Mouse (Mus musculus): ENCODE data around the gene Klf6. TPM values are rescaled to one million over a fixed set of nuclear protein-coding genes. Genes with fewer than 3 reads are reported as not detected.

Gene Klf6
- polyA plus RNA-seq, 1 experiment from 2014 or later: 77.9 TPM

DNA sequence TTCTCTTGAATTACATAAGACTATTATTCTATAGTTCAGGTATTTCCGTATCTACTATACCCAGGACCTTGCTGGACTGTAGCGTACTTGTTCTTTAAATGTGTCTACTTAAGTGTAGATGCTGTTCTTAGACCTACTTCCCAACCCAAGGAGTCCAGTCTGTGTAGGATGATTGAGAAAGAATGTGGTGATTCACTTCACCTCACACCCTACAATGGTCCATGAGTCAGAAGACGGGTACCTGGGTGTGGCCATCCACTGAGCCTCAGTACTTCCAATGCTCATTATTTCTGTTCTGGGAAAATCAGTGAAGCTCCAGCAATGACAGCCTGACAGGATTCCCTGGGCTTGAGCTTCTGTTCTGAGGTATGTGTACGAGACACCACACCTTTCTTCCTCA is 25.5 kb downstream of the Klf6 start:
- H3K4me1 ChIP-seq (replicated peaks; ENCODE audit: control insufficient read depth, insufficient read depth, low read length): no peaks in the 10 kb centered on the region
- no peaks in the 10 kb centered on the region for H3K9me3 ChIP-seq (ENCODE audit: control insufficient read depth, low read length)
- no peaks in the 10 kb centered on the region for H3K27me3 ChIP-seq (ENCODE audit: control insufficient read depth, insufficient read depth, low read length)
- H3K4me2 ChIP-seq (replicated peaks; ENCODE audit: low read depth, low read length): no peak overlapping the region
- 92% methylated on average over 4 of the region's 4 CpGs for WGBS
- H3K4me3 ChIP-seq (ENCODE audit: low read depth, low read length): no peak overlapping the region
- no peak overlapping the region for H3K9ac ChIP-seq (ENCODE audit: low read depth, low read length)
- DNase-seq (ENCODE audit: low spot score) (no peak), ATAC-seq (ENCODE audit: low FRiP score) (no peak)
- no peak overlapping the region for H3K27ac ChIP-seq (ENCODE audit: low read depth, low read length)
- no peaks in the 10 kb centered on the region for H3K36me3 ChIP-seq (ENCODE audit: control insufficient read depth, insufficient read depth, low read length)

DNA sequence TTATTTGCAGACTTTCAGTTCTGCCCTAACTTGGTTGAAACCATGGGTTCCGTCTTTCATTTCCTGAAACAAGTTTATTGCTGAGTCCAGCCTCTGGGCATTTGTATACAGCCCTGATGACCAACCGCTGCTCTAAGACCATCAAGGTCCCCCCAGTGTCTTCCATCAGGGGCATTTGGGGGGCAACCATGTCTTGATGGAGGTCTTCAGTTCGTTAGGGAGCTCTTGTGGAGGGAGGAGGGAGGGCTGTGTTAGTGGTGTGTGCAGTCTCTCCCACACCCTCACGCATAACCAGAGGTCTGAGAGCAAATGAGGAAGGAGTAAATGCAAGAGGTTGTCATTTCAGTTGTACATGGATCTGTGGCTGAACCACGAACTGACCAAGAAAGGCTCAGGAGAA is 26.9 kb downstream of the Klf6 start:
- H3K36me3 ChIP-seq (ENCODE audit: control insufficient read depth, insufficient read depth, low read length): no peaks in the 10 kb centered on the region
- no peaks in the 10 kb centered on the region for H3K27me3 ChIP-seq (ENCODE audit: control insufficient read depth, insufficient read depth, low read length)
- H3K4me1 ChIP-seq (replicated peaks; ENCODE audit: control insufficient read depth, insufficient read depth, low read length): no peaks in the 10 kb centered on the region
- no peaks in the 10 kb centered on the region for H3K9me3 ChIP-seq (ENCODE audit: control insufficient read depth, low read length)
- no peak for ATAC-seq (ENCODE audit: low FRiP score)
- H3K27ac ChIP-seq (ENCODE audit: low read depth, low read length): no peak overlapping the region
- no peak overlapping the region for H3K9ac ChIP-seq (ENCODE audit: low read depth, low read length)
- 85% methylated on average over 5 of the region's 5 CpGs for WGBS
- no peak overlapping the region for H3K4me2 ChIP-seq (replicated peaks; ENCODE audit: low read depth, low read length)
- no peak overlapping the region for H3K4me3 ChIP-seq (ENCODE audit: low read depth, low read length)
- no peak for DNase-seq (ENCODE audit: low spot score)

DNA sequence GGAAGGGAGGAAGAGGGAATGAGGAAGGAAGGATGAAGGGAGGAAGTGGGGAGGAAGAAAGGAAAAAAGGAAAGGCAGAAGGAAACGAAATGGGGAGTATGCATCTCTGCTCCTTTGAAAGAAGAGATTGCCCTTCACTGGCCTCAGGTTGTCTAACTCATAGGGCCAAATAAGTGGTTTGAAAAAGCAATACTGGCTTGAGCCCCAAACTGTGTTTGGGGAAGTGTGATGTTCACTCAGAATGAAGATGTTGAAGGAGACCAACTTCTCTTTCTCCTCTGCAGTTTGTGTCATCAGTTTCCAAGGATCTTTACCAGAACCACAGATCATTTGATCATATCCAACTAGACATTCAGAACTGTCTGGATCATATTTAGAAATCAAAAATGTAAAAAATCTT is 27.4 kb downstream of the Klf6 start:
- no peak for DNase-seq (ENCODE audit: low spot score)
- Histone ChIP-seq H3K36me3 (ENCODE audit: control insufficient read depth, insufficient read depth, low read length) (no peaks in the 10 kb centered on the region), H3K4me1 (replicated peaks; ENCODE audit: control insufficient read depth, insufficient read depth, low read length) (no peaks in the 10 kb centered on the region), H3K9ac (ENCODE audit: low read depth, low read length) (no peak overlapping the region), H3K4me2 (replicated peaks; ENCODE audit: low read depth, low read length) (no peak overlapping the region), H3K27me3 (ENCODE audit: control insufficient read depth, insufficient read depth, low read length) (no peaks in the 10 kb centered on the region), H3K27ac (ENCODE audit: low read depth, low read length) (no peak overlapping the region), H3K9me3 (ENCODE audit: control insufficient read depth, low read length) (no peaks in the 10 kb centered on the region), H3K4me3 (ENCODE audit: low read depth, low read length) (no peak overlapping the region)
- no peak for ATAC-seq (ENCODE audit: low FRiP score)
- 95% methylated on average over 1 of the region's 1 CpGs for WGBS

DNA sequence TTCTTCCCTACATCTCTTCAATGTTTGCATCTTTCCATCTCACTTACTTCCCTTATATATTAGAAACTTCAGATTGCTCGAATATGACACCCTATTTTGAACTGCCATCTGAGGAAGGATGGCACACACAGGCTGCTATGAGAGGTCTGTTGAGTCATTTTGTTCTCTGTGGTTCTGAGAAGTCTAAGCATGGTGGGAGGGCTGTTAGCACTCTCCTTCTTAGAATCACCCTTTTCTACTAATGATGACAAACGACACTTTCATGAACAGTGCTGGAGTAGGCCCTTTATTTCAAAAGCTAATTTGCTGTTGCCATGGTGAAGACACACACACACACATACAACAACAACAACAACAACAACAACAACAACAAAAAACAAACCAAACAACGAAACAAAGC is 28.8 kb downstream of the Klf6 start:
- H3K4me2 ChIP-seq (replicated peaks; ENCODE audit: low read depth, low read length): no peak overlapping the region
- no peaks in the 10 kb centered on the region for H3K9me3 ChIP-seq (ENCODE audit: control insufficient read depth, low read length)
- H3K27me3 ChIP-seq (ENCODE audit: control insufficient read depth, insufficient read depth, low read length): no peaks in the 10 kb centered on the region
- DNase-seq (ENCODE audit: low spot score) (no peak), ATAC-seq (ENCODE audit: low FRiP score) (no peak)
- 79% methylated on average over 3 of the region's 3 CpGs for WGBS
- H3K9ac ChIP-seq (ENCODE audit: low read depth, low read length): no peak overlapping the region
- H3K27ac ChIP-seq (ENCODE audit: low read depth, low read length): no peak overlapping the region
- no peaks in the 10 kb centered on the region for H3K4me1 ChIP-seq (replicated peaks; ENCODE audit: control insufficient read depth, insufficient read depth, low read length)
- no peak overlapping the region for H3K4me3 ChIP-seq (ENCODE audit: low read depth, low read length)
- H3K36me3 ChIP-seq (ENCODE audit: control insufficient read depth, insufficient read depth, low read length): no peaks in the 10 kb centered on the region

DNA sequence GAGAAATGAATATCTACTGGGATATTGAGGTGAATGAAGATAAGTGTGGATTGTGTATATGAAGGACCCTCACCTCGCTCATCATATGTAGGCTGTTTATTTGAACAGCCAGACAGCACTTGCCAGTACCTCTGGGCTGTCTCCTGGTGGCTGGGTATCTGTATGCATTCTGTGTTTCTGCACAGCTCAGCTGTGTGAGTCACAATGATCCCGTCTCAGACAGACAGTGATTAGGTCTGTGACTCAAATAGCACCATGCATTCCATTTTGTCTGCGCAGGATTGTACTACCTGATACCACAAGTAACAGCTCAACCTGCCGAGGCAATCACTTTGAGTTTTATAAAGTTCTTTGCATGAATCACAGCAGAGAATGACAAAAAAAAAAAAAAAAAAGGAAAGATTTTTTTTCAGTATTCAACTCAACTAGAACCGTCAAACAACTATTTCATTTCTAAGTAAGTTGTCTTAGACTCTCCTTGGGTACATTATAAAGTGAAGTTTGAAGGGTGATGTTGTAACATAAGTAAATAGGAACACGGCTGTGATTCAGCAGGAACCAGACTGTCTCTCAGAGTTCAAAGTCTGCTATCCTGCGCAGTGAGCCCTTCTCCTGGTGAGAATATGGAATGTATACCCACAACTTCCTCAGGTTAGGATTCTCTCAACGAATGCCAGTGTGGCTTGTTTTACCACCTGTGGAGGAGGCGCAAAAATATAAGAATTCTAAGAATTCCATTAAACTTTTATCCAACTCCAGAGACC is 31.6 kb downstream of the Klf6 start:
- no peak overlapping the region for H3K4me2 ChIP-seq (replicated peaks; ENCODE audit: low read depth, low read length)
- no peak for ATAC-seq (ENCODE audit: low FRiP score)
- no peak overlapping the region for H3K27ac ChIP-seq (ENCODE audit: low read depth, low read length)
- H3K9me3 ChIP-seq (ENCODE audit: control insufficient read depth, low read length): no peaks in the 10 kb centered on the region
- no peak overlapping the region for H3K9ac ChIP-seq (ENCODE audit: low read depth, low read length)
- no peaks in the 10 kb centered on the region for H3K4me1 ChIP-seq (replicated peaks; ENCODE audit: control insufficient read depth, insufficient read depth, low read length)
- H3K4me3 ChIP-seq (ENCODE audit: low read depth, low read length): no peak overlapping the region
- 82% methylated on average over 9 of the region's 9 CpGs for WGBS
- no peak for DNase-seq (ENCODE audit: low spot score)
- H3K27me3 ChIP-seq (ENCODE audit: control insufficient read depth, insufficient read depth, low read length): no peaks in the 10 kb centered on the region
- H3K36me3 ChIP-seq (ENCODE audit: control insufficient read depth, insufficient read depth, low read length): no peaks in the 10 kb centered on the region

DNA sequence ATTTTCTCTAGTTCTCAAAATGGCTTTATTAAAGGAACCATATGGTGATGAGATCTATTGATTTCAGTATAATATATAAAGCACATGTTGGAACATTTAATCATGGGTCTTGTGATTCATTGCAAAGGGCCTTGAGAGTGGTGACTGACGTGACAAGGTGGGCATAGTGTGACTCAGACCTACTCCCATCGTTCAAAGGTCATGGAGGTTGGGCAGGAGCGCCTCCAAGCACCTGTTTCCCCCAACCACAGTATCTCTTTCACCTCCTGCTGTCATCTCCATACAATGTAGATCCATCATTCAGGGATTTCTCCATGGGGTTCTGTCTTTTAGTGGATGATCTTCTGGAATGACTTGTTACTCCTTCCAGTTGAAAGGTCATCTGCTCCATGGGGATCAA is 33.6 kb downstream of the Klf6 start:
- DNase-seq (ENCODE audit: low spot score): no peak
- 66% methylated on average over 3 of the region's 3 CpGs for WGBS

DNA sequence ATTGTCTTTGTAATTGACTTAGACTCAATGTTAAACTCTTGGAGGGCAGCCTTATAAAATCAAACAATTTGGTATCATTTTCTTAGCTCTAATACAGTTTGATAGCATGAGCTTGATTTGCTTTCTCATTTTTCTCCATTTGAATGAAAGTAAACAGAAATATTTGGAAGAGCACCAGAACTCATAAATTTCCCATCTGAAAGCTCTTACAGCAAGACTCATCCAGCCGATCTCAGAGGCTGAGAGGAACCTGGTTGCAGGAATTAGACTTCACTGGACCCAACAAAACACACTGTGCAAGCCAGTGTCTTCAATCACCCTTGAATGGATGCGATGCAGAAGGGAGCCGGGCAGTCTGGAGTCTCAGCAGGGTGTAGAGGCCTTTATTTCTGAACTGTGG is 34.6 kb downstream of the Klf6 start:
- Histone ChIP-seq H3K27me3 (ENCODE audit: control insufficient read depth, insufficient read depth, low read length) (no peaks in the 10 kb centered on the region), H3K4me1 (replicated peaks; ENCODE audit: control insufficient read depth, insufficient read depth, low read length) (no peaks in the 10 kb centered on the region), H3K9ac (ENCODE audit: low read depth, low read length) (no peak overlapping the region), H3K27ac (ENCODE audit: low read depth, low read length) (no peak overlapping the region), H3K4me2 (replicated peaks; ENCODE audit: low read depth, low read length) (no peak overlapping the region), H3K36me3 (ENCODE audit: control insufficient read depth, insufficient read depth, low read length) (no peaks in the 10 kb centered on the region), H3K4me3 (ENCODE audit: low read depth, low read length) (no peak overlapping the region), H3K9me3 (ENCODE audit: control insufficient read depth, low read length) (no peaks in the 10 kb centered on the region)
- ATAC-seq (ENCODE audit: low FRiP score) (no peak), DNase-seq (ENCODE audit: low spot score) (no peak)
- WGBS: 31% methylated on average over 3 of the region's 3 CpGs

More for the DNA sequence above, 33.6 kb downstream of the Klf6 start:
- Histone ChIP-seq H3K27me3 (ENCODE audit: control insufficient read depth, insufficient read depth, low read length) (no peaks in the 10 kb centered on the region), H3K9ac (ENCODE audit: low read depth, low read length) (no peak overlapping the region), H3K4me2 (replicated peaks; ENCODE audit: low read depth, low read length) (no peak overlapping the region), H3K4me1 (replicated peaks; ENCODE audit: control insufficient read depth, insufficient read depth, low read length) (no peaks in the 10 kb centered on the region), H3K9me3 (ENCODE audit: control insufficient read depth, low read length) (no peaks in the 10 kb centered on the region), H3K27ac (ENCODE audit: low read depth, low read length) (no peak overlapping the region), H3K36me3 (ENCODE audit: control insufficient read depth, insufficient read depth, low read length) (no peaks in the 10 kb centered on the region), H3K4me3 (ENCODE audit: low read depth, low read length) (no peak overlapping the region)
- ATAC-seq (ENCODE audit: low FRiP score): no peak

DNA sequence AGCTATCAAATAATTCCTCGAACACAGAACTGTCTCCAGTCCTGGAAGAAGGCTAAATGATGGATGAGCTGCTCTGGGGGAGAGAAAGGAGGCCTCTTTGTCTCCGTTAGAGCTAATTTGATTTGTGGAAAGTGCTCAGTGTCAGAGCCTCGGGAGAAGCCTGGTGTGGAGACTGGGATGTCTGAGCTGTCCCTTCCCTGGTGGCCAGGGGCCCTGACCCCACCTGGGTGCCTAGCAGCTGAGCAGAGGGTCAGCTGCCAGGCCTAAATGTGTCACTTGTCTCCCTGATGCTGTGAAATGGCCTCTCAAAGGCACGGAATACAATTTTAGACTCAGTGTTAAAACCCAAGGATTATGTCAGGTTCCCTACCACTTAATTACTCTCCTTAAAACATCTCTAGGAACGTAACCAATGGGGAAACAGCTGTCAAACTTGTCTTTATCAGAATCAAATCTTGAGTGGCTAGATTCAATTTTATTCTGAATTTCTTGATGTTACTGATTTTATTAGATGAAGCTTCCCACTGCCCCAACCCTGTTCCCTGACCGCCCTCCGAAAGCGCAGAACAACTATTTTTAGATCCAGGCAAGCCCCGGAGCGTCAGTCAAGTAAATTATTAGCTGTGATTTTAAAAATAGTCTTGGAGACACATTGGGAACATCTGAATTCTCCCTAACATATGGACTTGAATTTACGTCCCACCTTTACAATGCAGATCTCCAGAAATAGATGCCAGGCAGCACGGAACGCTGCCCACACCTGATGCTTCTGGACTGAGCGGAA is 36.1 kb downstream of the Klf6 start:
- peak; percentile 81 for ATAC-seq (ENCODE audit: low FRiP score)
- H3K4me2 ChIP-seq (replicated peaks; ENCODE audit: low read depth, low read length): no peak overlapping the region

DNA sequence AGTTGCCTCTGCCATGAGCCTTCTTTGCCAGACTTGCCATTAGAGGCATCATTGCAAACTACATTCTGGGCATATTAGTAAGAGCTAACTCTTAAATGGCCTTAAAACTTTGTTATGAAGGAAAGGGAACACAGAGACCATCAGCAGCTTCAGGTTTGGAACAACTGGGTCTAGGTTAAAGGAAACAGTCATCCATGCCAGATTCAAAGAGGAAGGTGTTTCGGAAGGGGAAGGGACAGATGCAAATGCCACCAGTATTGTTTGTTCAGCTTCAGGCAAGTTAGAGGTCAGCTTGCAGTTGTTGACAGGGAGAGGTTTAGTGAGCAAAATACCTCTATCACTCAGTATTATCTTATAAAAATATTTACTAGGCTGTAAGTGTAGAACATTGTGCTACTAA is 37.7 kb downstream of the Klf6 start:
- DNase-seq (ENCODE audit: low spot score) (no peak), ATAC-seq (ENCODE audit: low FRiP score) (no peak)
- Histone ChIP-seq H3K36me3 (ENCODE audit: control insufficient read depth, insufficient read depth, low read length) (no peaks in the 10 kb centered on the region), H3K9ac (ENCODE audit: low read depth, low read length) (no peak overlapping the region), H3K4me1 (replicated peaks; ENCODE audit: control insufficient read depth, insufficient read depth, low read length) (no peaks in the 10 kb centered on the region), H3K4me3 (ENCODE audit: low read depth, low read length) (no peak overlapping the region), H3K9me3 (ENCODE audit: control insufficient read depth, low read length) (no peaks in the 10 kb centered on the region), H3K4me2 (replicated peaks; ENCODE audit: low read depth, low read length) (no peak overlapping the region), H3K27me3 (ENCODE audit: control insufficient read depth, insufficient read depth, low read length) (no peaks in the 10 kb centered on the region), H3K27ac (ENCODE audit: low read depth, low read length) (no peak overlapping the region)
- 64% methylated on average over 1 of the region's 1 CpGs for WGBS

More for the DNA sequence above, 36.1 kb downstream of the Klf6 start:
- no peak overlapping the region for H3K9ac ChIP-seq (ENCODE audit: low read depth, low read length)
- H3K4me1 ChIP-seq (replicated peaks; ENCODE audit: control insufficient read depth, insufficient read depth, low read length): no peaks in the 10 kb centered on the region
- H3K27me3 ChIP-seq (ENCODE audit: control insufficient read depth, insufficient read depth, low read length): no peaks in the 10 kb centered on the region
- WGBS: 60% methylated on average over 14 of the region's 14 CpGs
- H3K4me3 ChIP-seq (ENCODE audit: low read depth, low read length): no peak overlapping the region
- no peaks in the 10 kb centered on the region for H3K9me3 ChIP-seq (ENCODE audit: control insufficient read depth, low read length)
- peak; percentile 33 for DNase-seq (ENCODE audit: low spot score)
- no peak overlapping the region for H3K27ac ChIP-seq (ENCODE audit: low read depth, low read length)
- no peaks in the 10 kb centered on the region for H3K36me3 ChIP-seq (ENCODE audit: control insufficient read depth, insufficient read depth, low read length)

Data from hindbrain, embryonic 11.5 days (tissue).